ENCODE assay signal across 23 mouse cellular contexts in the genomic region with DNA sequence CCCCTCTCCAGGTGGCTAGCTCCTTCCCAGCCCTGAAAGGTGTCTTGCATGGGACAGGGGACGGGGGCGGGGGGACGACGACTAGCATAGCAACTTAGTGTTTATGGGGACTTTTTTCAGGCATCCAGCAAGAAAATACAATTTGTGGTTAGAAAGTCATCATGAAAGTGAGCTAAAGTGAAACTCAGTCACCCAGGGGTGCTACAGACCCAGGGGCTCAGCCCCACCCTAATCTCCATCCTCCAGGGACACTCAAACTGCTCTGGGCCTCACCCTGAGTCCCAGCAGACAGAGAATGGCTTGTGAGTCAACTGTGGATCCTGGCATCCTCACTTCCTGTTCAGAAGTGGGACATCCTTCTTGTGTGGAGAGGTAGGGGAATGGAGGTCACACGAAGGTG.
"Had no signal": no experiment of that assay in that cellular context is flagged by ENCODE, and none has a peak within 500 bp of the region (broad histone marks: within the 10 kb centered on the region; RNA-seq: fewer than 3 reads in every experiment).

No protein-coding gene starts in this region.

- H3K9ac ChIP-seq: limb, embryonic 12.5 days; limb, embryonic 15.5 days; liver, embryonic 14.5 days; liver, postnatal 0 days; lung, embryonic 14.5 days; midbrain, embryonic 12.5 days; midbrain, embryonic 15.5 days; neural tube, embryonic 12.5 days; neural tube, embryonic 15.5 days had no signal

- H3K4me2 ChIP-seq: limb, embryonic 12.5 days; limb, embryonic 15.5 days; liver, embryonic 11.5 days; lung, embryonic 14.5 days; midbrain, embryonic 12.5 days; midbrain, embryonic 15.5 days; neural tube, embryonic 12.5 days; neural tube, embryonic 15.5 days had no signal

- H3K4me3 ChIP-seq: limb, embryonic 12.5 days; limb, embryonic 15.5 days; midbrain, embryonic 12.5 days; midbrain, embryonic 15.5 days; neural tube, embryonic 12.5 days; neural tube, embryonic 15.5 days had no signal

- H3K27me3 ChIP-seq: limb, embryonic 15.5 days; midbrain, embryonic 12.5 days; midbrain, embryonic 15.5 days; neural tube, embryonic 12.5 days; neural tube, embryonic 15.5 days had no signal

- DNase-seq: kidney, postnatal 10 days; kidney, postnatal 36 days; layer of hippocampus, postnatal 36 days; left cerebral cortex, postnatal 4 days; liver, postnatal 0 days; lung, embryonic 14.5 days; right cerebral cortex, adult 18-20 months; right cerebral cortex, postnatal 14 days; right cerebral cortex, postnatal 4 days; thymus, adult 2 months; thymus, postnatal 14 days; thymus, postnatal 4 days had no signal

- H3K27ac ChIP-seq: limb, embryonic 12.5 days; limb, embryonic 15.5 days; liver, embryonic 14.5 days; macrophage; midbrain, embryonic 12.5 days; midbrain, embryonic 15.5 days; neural tube, embryonic 12.5 days; neural tube, embryonic 15.5 days; stomach, postnatal 0 days had no signal

- ATAC-seq: liver, postnatal 0 days; lung, postnatal 0 days; midbrain, embryonic 15.5 days had no signal

- H3K9me3 ChIP-seq: limb, embryonic 15.5 days; midbrain, embryonic 12.5 days; midbrain, embryonic 15.5 days; neural tube, embryonic 12.5 days; neural tube, embryonic 15.5 days had no signal

- H3K36me3 ChIP-seq: limb, embryonic 12.5 days; limb, embryonic 15.5 days; midbrain, embryonic 12.5 days; midbrain, embryonic 15.5 days; neural tube, embryonic 15.5 days had no signal
